In genomic region chr5:19522168-19522567, GRCm38 (mm10) we compare ENCODE assay signal across 9 mouse cellular contexts.
DNase-seq lines count a peak whose midpoint lies in the region; ATAC-seq lines count a peak whose summit lies in the region.
"Had no signal": no experiment of that assay in that cellular context is flagged by ENCODE, and none has a peak within 500 bp of the region (broad histone marks: within the 10 kb centered on the region; RNA-seq: fewer than 3 reads in every experiment).

No protein-coding gene starts in this region.

- intact Hi-C loops in left cerebral cortex, postnatal 14 days (cut with DNase I) = loop anchor here (10.0 kb wide), 2 partner anchors 383 to 1253 kb away; no protein-coding TSS in a partner anchor
- intact Hi-C loops in left cerebral cortex, postnatal 36 days (cut with DNase I) = loop anchor here (5.0 to 10.0 kb wide), 2 partner anchors 1180 to 1253 kb away; no protein-coding TSS in a partner anchor

- H3K27me3 ChIP-seq in forebrain, embryonic 13.5 days = no peaks in the 10 kb centered on the region
- H3K27me3 ChIP-seq in liver, embryonic 13.5 days = no peaks in the 10 kb centered on the region
- no peaks in the 10 kb centered on the region for H3K27me3 ChIP-seq in heart, embryonic 10.5 days (ENCODE audit: insufficient read depth, poor library complexity, severe bottlenecking)
- H3K27me3 ChIP-seq: embryonic facial prominence, embryonic 13.5 days had no signal

- peak; percentile 31 to 39 for DNase-seq in left cerebral cortex, postnatal 14 days (ENCODE audit: low spot score in 2 of 2)
- DNase-seq in left cerebral cortex, postnatal 36 days (ENCODE audit: low spot score in 2 of 2) = no peak
- peak; percentile 59 for DNase-seq in adipocyte (ENCODE audit: low spot score)
- DNase-seq in liver, embryonic 13.5 days = no peak
- peak; percentile 45 for DNase-seq in yolk sac, embryonic 10.5 days (ENCODE audit: low spot score)
- no peak for DNase-seq in urinary bladder, adult 2 months (ENCODE audit: low spot score)
- no peak for DNase-seq in heart, embryonic 10.5 days (ENCODE audit: low spot score)

- H3K36me3 ChIP-seq in forebrain, embryonic 13.5 days (ENCODE audit: poor library complexity, severe bottlenecking) = no peaks in the 10 kb centered on the region
- no peaks in the 10 kb centered on the region for H3K36me3 ChIP-seq in liver, embryonic 13.5 days
- H3K36me3 ChIP-seq in heart, embryonic 10.5 days = no peaks in the 10 kb centered on the region
- H3K36me3 ChIP-seq: embryonic facial prominence, embryonic 13.5 days had no signal

- H3K9ac ChIP-seq in forebrain, embryonic 13.5 days = no peak overlapping the region
- no peak overlapping the region for H3K9ac ChIP-seq in liver, embryonic 13.5 days
- H3K9ac ChIP-seq: embryonic facial prominence, embryonic 13.5 days had no signal

- no peak overlapping the region for H3K4me3 ChIP-seq in forebrain, embryonic 13.5 days
- no peak overlapping the region for H3K4me3 ChIP-seq in liver, embryonic 13.5 days (replicated peaks)
- no peak overlapping the region for H3K4me3 ChIP-seq in heart, embryonic 10.5 days
- H3K4me3 ChIP-seq: embryonic facial prominence, embryonic 13.5 days had no signal

- H3K4me2 ChIP-seq in forebrain, embryonic 13.5 days = no peak overlapping the region
- no peak overlapping the region for H3K4me2 ChIP-seq in liver, embryonic 13.5 days
- H3K4me2 ChIP-seq: embryonic facial prominence, embryonic 13.5 days had no signal

- no peaks in the 10 kb centered on the region for H3K4me1 ChIP-seq in forebrain, embryonic 13.5 days
- no peaks in the 10 kb centered on the region for H3K4me1 ChIP-seq in liver, embryonic 13.5 days (replicated peaks)
- no peaks in the 10 kb centered on the region for H3K4me1 ChIP-seq in heart, embryonic 10.5 days
- H3K4me1 ChIP-seq: embryonic facial prominence, embryonic 13.5 days had no signal

- H3K27ac ChIP-seq in forebrain, embryonic 13.5 days = no peak overlapping the region
- H3K27ac ChIP-seq in liver, embryonic 13.5 days = no peak overlapping the region
- H3K27ac ChIP-seq in heart, embryonic 10.5 days = no peak overlapping the region
- H3K27ac ChIP-seq: embryonic facial prominence, embryonic 13.5 days had no signal

- no peaks in the 10 kb centered on the region for H3K9me3 ChIP-seq in forebrain, embryonic 13.5 days (replicated peaks)
- H3K9me3 ChIP-seq in liver, embryonic 13.5 days (replicated peaks) = no peaks in the 10 kb centered on the region
- no peaks in the 10 kb centered on the region for H3K9me3 ChIP-seq in heart, embryonic 10.5 days
- H3K9me3 ChIP-seq: embryonic facial prominence, embryonic 13.5 days had no signal

- ATAC-seq in forebrain, embryonic 13.5 days = peak; percentile 66; the same call in 1 of the 2 replicates
- 0 out of 2 replicates have a peak, but pooled peaks have one; percentile 59 for ATAC-seq in liver, embryonic 13.5 days (ENCODE audit: low read depth)

Comparison
In these comparisons a context has a peak if more than half of its experiments do, and no peak if none do; other contexts are left out.
1. DNase-seq: peak in left cerebral cortex, postnatal 14 days (2 of 2), adipocyte (single experiment) and yolk sac, embryonic 10.5 days (single experiment); none in left cerebral cortex, postnatal 36 days (0 of 2), liver, embryonic 13.5 days (single experiment), urinary bladder, adult 2 months (single experiment) and heart, embryonic 10.5 days (single experiment).